Mouse (Mus musculus): ENCODE data around the gene S100a13. TPM values are rescaled to one million over a fixed set of nuclear protein-coding genes. Genes with fewer than 3 reads are reported as not detected.
A peak's percentile ranks its signal among the peaks of the same experiment; 100 is the strongest.

The S100a13 gene
- polyA plus RNA-seq, 1 experiment from 2014 or later, result 35.5 TPM

DNA sequence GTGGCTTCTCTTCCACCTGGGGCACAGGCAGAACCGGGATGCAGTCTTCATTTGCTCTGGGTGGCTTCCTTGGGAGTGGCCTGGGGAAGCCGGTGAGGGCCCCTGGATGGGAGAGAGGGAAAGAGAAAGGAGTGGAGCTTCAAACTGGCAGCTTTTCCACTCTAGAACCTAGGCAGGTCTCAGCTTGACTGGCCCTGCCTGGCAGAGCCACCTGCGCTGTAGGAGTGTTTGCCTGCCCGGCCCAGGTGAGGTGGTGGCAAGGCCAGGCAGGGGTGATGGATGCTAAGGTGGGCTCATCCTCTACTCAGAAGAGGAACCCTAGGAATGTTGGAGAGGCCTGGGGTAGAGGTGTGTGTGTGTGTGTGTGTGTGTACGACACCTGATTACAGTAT is 23.7 kb downstream of the S100a13 start:
- no peaks in the 10 kb centered on the region for H3K27me3 ChIP-seq (ENCODE audit: insufficient read depth, low read length)
- no peak for DNase-seq
- H3K9me3 ChIP-seq (ENCODE audit: low read length), result no peaks in the 10 kb centered on the region
- H3K4me2 ChIP-seq (ENCODE audit: low read depth, low read length), result peak overlapping the region; percentile 63
- ATAC-seq, result no peak
- peak overlapping the region; percentile 79 for H3K27ac ChIP-seq (ENCODE audit: low read depth)
- H3K4me3 ChIP-seq (ENCODE audit: low read depth, low read length), result peak overlapping the region; percentile 44
- TF ChIP-seq EP300 (IDR thresholded peaks at IDR 0.05; ENCODE audit: low read depth) (no peak), CTCF (IDR thresholded peaks at IDR 0.05; ENCODE audit: low read depth) (no peak)
- 69% methylated on average over 5 of the region's 5 CpGs for WGBS (ENCODE audit: insufficient replicate concordance)
- H3K4me1 ChIP-seq (ENCODE audit: insufficient read depth), result peaks cover 3% of the 10 kb centered on the region; the same call in 1 of the 2 replicates
- H3K9ac ChIP-seq (replicated peaks), result peak overlapping the region; percentile 60
- no peaks in the 10 kb centered on the region for H3K36me3 ChIP-seq (replicated peaks; ENCODE audit: insufficient read depth, low read length)

DNA sequence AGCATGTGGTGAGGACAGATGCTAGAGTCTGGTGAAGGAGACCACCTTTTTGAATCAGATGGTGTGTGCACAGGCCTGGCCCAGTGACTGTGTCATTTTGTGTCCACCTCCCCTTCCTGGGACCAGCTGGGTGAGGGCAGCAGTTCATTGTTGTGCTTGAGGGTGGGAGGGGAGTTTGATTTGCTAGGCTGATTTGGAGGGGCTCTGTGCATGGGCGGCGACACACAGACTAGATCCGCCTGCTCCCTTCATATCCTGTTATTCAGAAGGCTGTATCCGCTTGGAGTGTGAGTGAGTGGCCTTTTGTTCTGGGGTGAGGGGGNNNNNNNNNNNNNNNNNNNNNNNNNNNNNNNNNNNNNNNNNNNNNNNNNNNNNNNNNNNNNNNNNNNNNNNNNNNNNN is 26.7 kb downstream of the S100a13 start:
- H3K36me3 ChIP-seq (replicated peaks; ENCODE audit: insufficient read depth, low read length), result no peaks in the 10 kb centered on the region
- H3K9me3 ChIP-seq (ENCODE audit: low read length), result no peaks in the 10 kb centered on the region
- peak overlapping the region; percentile 10; the same call in 1 of the 2 replicates for H3K4me3 ChIP-seq (ENCODE audit: low read depth, low read length)
- DNase-seq, result no peak
- H3K4me1 ChIP-seq (ENCODE audit: insufficient read depth), result peaks cover 3% of the 10 kb centered on the region; the same call in 1 of the 2 replicates
- 70% methylated on average over 4 of the region's 4 CpGs for WGBS (ENCODE audit: insufficient replicate concordance)
- no peak for TF ChIP-seq CTCF (IDR thresholded peaks at IDR 0.05; ENCODE audit: low read depth)
- no peak for TF ChIP-seq EP300 (IDR thresholded peaks at IDR 0.05; ENCODE audit: low read depth)
- peak; percentile 39 for ATAC-seq
- H3K4me2 ChIP-seq (ENCODE audit: low read depth, low read length), result no peak overlapping the region
- no peak overlapping the region for H3K9ac ChIP-seq (replicated peaks)
- no peak overlapping the region for H3K27ac ChIP-seq (ENCODE audit: low read depth)
- H3K27me3 ChIP-seq (ENCODE audit: insufficient read depth, low read length), result no peaks in the 10 kb centered on the region

- Histone ChIP-seq H3K27ac (ENCODE audit: low read depth) (no peak overlapping the region), H3K27me3 (ENCODE audit: insufficient read depth, low read length) (no peaks in the 10 kb centered on the region), H3K4me2 (ENCODE audit: low read depth, low read length) (no peak overlapping the region), H3K4me3 (ENCODE audit: low read depth, low read length) (no peak overlapping the region), H3K9me3 (ENCODE audit: low read length) (no peaks in the 10 kb centered on the region), H3K36me3 (replicated peaks; ENCODE audit: insufficient read depth, low read length) (no peaks in the 10 kb centered on the region), H3K9ac (replicated peaks) (no peak overlapping the region), H3K4me1 (ENCODE audit: insufficient read depth) (no peaks in the 10 kb centered on the region)
- TF ChIP-seq EP300 (IDR thresholded peaks at IDR 0.05; ENCODE audit: low read depth) (no peak), CTCF (IDR thresholded peaks at IDR 0.05; ENCODE audit: low read depth) (no peak)
- DNase-seq, result no peak
- 60% methylated on average over 5 of the region's 5 CpGs for WGBS (ENCODE audit: insufficient replicate concordance)
- no peak for ATAC-seq
Observed at GRCm38 (mm10) chr3:90549676-90550420, 35.6 kb downstream of the S100a13 start.

- no peak for DNase-seq
- H3K4me1 ChIP-seq (ENCODE audit: insufficient read depth), result no peaks in the 10 kb centered on the region
- 80% methylated on average over 2 of the region's 2 CpGs for WGBS (ENCODE audit: insufficient replicate concordance)
- no peak overlapping the region for H3K9ac ChIP-seq (replicated peaks)
- no peak overlapping the region for H3K4me3 ChIP-seq (ENCODE audit: low read depth, low read length)
- H3K4me2 ChIP-seq (ENCODE audit: low read depth, low read length), result no peak overlapping the region
- no peaks in the 10 kb centered on the region for H3K36me3 ChIP-seq (replicated peaks; ENCODE audit: insufficient read depth, low read length)
- H3K9me3 ChIP-seq (ENCODE audit: low read length), result no peaks in the 10 kb centered on the region
- no peak overlapping the region for H3K27ac ChIP-seq (ENCODE audit: low read depth)
- no peak for TF ChIP-seq CTCF (IDR thresholded peaks at IDR 0.05; ENCODE audit: low read depth)
- TF ChIP-seq EP300 (IDR thresholded peaks at IDR 0.05; ENCODE audit: low read depth), result no peak
- no peak for ATAC-seq
- no peaks in the 10 kb centered on the region for H3K27me3 ChIP-seq (ENCODE audit: insufficient read depth, low read length)
Observed at GRCm38 (mm10) chr3:90550421-90550790, 36.2 kb downstream of the S100a13 start.

DNA sequence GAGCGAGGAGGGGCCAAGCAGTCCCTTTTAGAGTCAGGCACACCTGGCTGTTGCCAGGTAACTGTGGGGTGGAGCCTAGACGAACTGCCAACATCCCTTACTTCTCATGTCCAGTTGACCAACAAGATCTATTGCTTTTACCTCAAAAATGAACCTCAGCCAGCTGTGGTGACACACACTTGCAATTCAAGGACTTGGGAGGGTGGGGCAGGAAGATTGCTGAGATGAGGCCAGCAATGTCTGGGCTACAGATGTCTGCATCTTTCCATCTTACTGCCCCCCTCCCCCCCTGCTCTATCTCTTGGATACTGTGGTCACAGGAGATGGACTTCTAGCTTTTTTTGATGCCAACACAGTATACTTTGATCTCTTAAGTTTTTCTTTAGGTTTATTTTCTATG is 38.0 kb downstream of the S100a13 start:
- DNase-seq, result no peak
- Histone ChIP-seq H3K4me2 (ENCODE audit: low read depth, low read length) (no peak overlapping the region), H3K4me3 (ENCODE audit: low read depth, low read length) (no peak overlapping the region), H3K9me3 (ENCODE audit: low read length) (no peaks in the 10 kb centered on the region), H3K9ac (replicated peaks) (no peak overlapping the region), H3K27ac (ENCODE audit: low read depth) (no peak overlapping the region), H3K36me3 (replicated peaks; ENCODE audit: insufficient read depth, low read length) (no peaks in the 10 kb centered on the region), H3K27me3 (ENCODE audit: insufficient read depth, low read length) (no peaks in the 10 kb centered on the region), H3K4me1 (ENCODE audit: insufficient read depth) (no peaks in the 10 kb centered on the region)
- WGBS (ENCODE audit: insufficient replicate concordance), result 74% methylated on average over 2 of the region's 2 CpGs
- no peak for ATAC-seq
- no peak for TF ChIP-seq CTCF (IDR thresholded peaks at IDR 0.05; ENCODE audit: low read depth)
- TF ChIP-seq EP300 (IDR thresholded peaks at IDR 0.05; ENCODE audit: low read depth), result no peak

DNA sequence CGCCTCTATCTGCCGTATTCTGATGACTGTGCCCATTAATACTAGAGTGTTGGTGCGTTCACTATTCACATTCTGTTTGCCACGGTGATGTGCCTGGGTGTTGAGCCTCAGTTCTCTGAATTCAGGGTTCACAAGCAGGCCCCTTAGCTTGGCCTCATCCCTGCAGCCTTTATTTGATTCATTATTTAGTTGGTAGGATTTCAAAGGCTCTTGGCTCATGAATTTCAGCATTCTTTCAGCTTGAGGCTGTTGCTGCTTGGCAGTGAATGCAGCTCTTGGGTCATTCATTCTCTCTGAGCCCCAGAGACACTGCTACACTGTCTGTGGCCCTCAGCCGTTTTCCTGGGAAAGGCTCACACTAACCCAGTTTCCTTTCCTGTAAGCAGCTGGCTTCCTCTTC is 41.7 kb downstream of the S100a13 start:
- Histone ChIP-seq H3K27ac (ENCODE audit: low read depth) (no peak overlapping the region), H3K4me3 (ENCODE audit: low read depth, low read length) (no peak overlapping the region), H3K27me3 (ENCODE audit: insufficient read depth, low read length) (no peaks in the 10 kb centered on the region), H3K9ac (replicated peaks) (no peak overlapping the region), H3K4me1 (ENCODE audit: insufficient read depth) (no peaks in the 10 kb centered on the region), H3K9me3 (ENCODE audit: low read length) (no peaks in the 10 kb centered on the region), H3K4me2 (ENCODE audit: low read depth, low read length) (no peak overlapping the region), H3K36me3 (replicated peaks; ENCODE audit: insufficient read depth, low read length) (no peaks in the 10 kb centered on the region)
- TF ChIP-seq EP300 (IDR thresholded peaks at IDR 0.05; ENCODE audit: low read depth) (no peak), CTCF (IDR thresholded peaks at IDR 0.05; ENCODE audit: low read depth) (no peak)
- no peak for DNase-seq
- WGBS (ENCODE audit: insufficient replicate concordance), result 68% methylated on average over 5 of the region's 5 CpGs
- ATAC-seq, result no peak

All from liver, postnatal 0 days (tissue).